Mouse (Mus musculus) megakaryocyte, embryonic 14.5 days (primary cell): ENCODE measurements around the gene Commd1. TPM values are rescaled to one million over a fixed set of nuclear protein-coding genes. Genes with fewer than 3 reads are reported as not detected.
A peak's percentile ranks its signal among the peaks of the same experiment; 100 is the strongest.

Experiments
- H3K27me3 ChIP-seq: replicated peaks from 2 replicates; pipeline ENCODE3; 2012; ENCODE audit warnings: inconsistent platforms
- H3K36me3 ChIP-seq: replicated peaks from 2 replicates; pipeline ENCODE3; 2012; ENCODE audit warnings: low read length, inconsistent platforms, mixed read lengths
- H3K4me1 ChIP-seq: 2 replicates; pipeline ENCODE4 v1.6.1; 2012; ENCODE audit warnings: inconsistent platforms
- H3K4me3 ChIP-seq: replicated peaks from 2 replicates; pipeline ENCODE3; 2012; ENCODE audit warnings: moderate library complexity, mild to moderate bottlenecking, inconsistent platforms
- H3K9me3 ChIP-seq: 2 replicates; pipeline ENCODE4 v1.6.1; 2012; ENCODE audit warnings: inconsistent platforms
- FLI1 ChIP-seq: IDR thresholded peaks from 2 replicates; pipeline ENCODE4 v1.6.1; 2012; ENCODE audit warnings: low read length, inconsistent platforms, mixed read lengths
- GATA1 ChIP-seq: IDR thresholded peaks from 3 replicates; pipeline ENCODE4 v1.6.1; 2012; ENCODE audit warnings: mixed read lengths, low read length, inconsistent platforms, borderline replicate concordance
- polyA plus RNA-seq: library from polyadenylated mRNA; stranded (reverse); fragments of >175 nt; gene quantifications from 2 replicates; pipeline ENCODE4 v1.2.3, GENCODE M21; 2012; ENCODE audit warnings: low replicate concordance; ENCODE audit not compliant: insufficient read depth

The Commd1 gene
- polyA plus RNA-seq, 1 experiment = 30.3 TPM

GRCm38 (mm10) chr11:22957791-22958374 is 24.3 kb downstream of the Commd1 start:
- H3K36me3 ChIP-seq = peaks cover 17% of the 10 kb centered on the region
- no peak for TF ChIP-seq FLI1
- TF ChIP-seq GATA1 = no peak
- H3K4me3 ChIP-seq = no peak overlapping the region
- no peaks in the 10 kb centered on the region for H3K9me3 ChIP-seq
- H3K4me1 ChIP-seq = peaks cover 21% of the 10 kb centered on the region
- H3K27me3 ChIP-seq = no peaks in the 10 kb centered on the region

GRCm38 (mm10) chr11:22956830-22957229 is 25.4 kb downstream of the Commd1 start:
- Histone ChIP-seq H3K27me3 (no peaks in the 10 kb centered on the region), H3K4me1 (peaks cover 26% of the 10 kb centered on the region), H3K4me3 (no peak overlapping the region), H3K9me3 (no peaks in the 10 kb centered on the region), H3K36me3 (peaks cover 20% of the 10 kb centered on the region)
- TF ChIP-seq FLI1 (no peak), GATA1 (no peak)

GRCm38 (mm10) chr11:22956346-22956745 is 25.8 kb downstream of the Commd1 start:
- no peak for TF ChIP-seq GATA1
- TF ChIP-seq FLI1 = no peak
- H3K36me3 ChIP-seq = peaks cover 21% of the 10 kb centered on the region
- H3K4me3 ChIP-seq = no peak overlapping the region
- no peaks in the 10 kb centered on the region for H3K9me3 ChIP-seq
- H3K27me3 ChIP-seq = no peaks in the 10 kb centered on the region
- peaks cover 26% of the 10 kb centered on the region for H3K4me1 ChIP-seq

- no peak for TF ChIP-seq GATA1
- no peak for TF ChIP-seq FLI1
- peaks cover 32% of the 10 kb centered on the region for H3K4me1 ChIP-seq
- H3K36me3 ChIP-seq = peaks cover 20% of the 10 kb centered on the region
- H3K9me3 ChIP-seq = no peaks in the 10 kb centered on the region
- H3K4me3 ChIP-seq = no peak overlapping the region
- no peaks in the 10 kb centered on the region for H3K27me3 ChIP-seq
Measured at GRCm38 (mm10) chr11:22952668-22953067, 29.5 kb downstream of the Commd1 start.

- no peak for TF ChIP-seq FLI1
- H3K4me1 ChIP-seq = peaks cover 33% of the 10 kb centered on the region
- no peak overlapping the region for H3K4me3 ChIP-seq
- H3K27me3 ChIP-seq = no peaks in the 10 kb centered on the region
- H3K9me3 ChIP-seq = no peaks in the 10 kb centered on the region
- peaks cover 8% of the 10 kb centered on the region for H3K36me3 ChIP-seq
Measured at GRCm38 (mm10) chr11:22950131-22950530, 32.1 kb downstream of the Commd1 start.

GRCm38 (mm10) chr11:22949101-22949500 is 33.1 kb downstream of the Commd1 start:
- Histone ChIP-seq H3K36me3 (peaks cover 4% of the 10 kb centered on the region), H3K4me1 (peaks cover 33% of the 10 kb centered on the region), H3K9me3 (no peaks in the 10 kb centered on the region), H3K4me3 (peak overlapping the region; percentile 50), H3K27me3 (no peaks in the 10 kb centered on the region)
- TF ChIP-seq FLI1 (no peak), GATA1 (no peak)

GRCm38 (mm10) chr11:22938983-22939382 is 43.2 kb downstream of the Commd1 start:
- no peak for TF ChIP-seq GATA1
- no peak for TF ChIP-seq FLI1
- H3K4me3 ChIP-seq = no peak overlapping the region
- peaks cover 8% of the 10 kb centered on the region; the same call in 1 of the 2 replicates for H3K4me1 ChIP-seq
- H3K27me3 ChIP-seq = no peaks in the 10 kb centered on the region
- H3K9me3 ChIP-seq = no peaks in the 10 kb centered on the region
- no peaks in the 10 kb centered on the region for H3K36me3 ChIP-seq

- Histone ChIP-seq H3K36me3 (no peaks in the 10 kb centered on the region), H3K4me3 (no peak overlapping the region), H3K4me1 (peaks cover 10% of the 10 kb centered on the region), H3K27me3 (no peaks in the 10 kb centered on the region), H3K9me3 (no peaks in the 10 kb centered on the region)
- TF ChIP-seq GATA1 = no peak
- TF ChIP-seq FLI1 = no peak
Measured at GRCm38 (mm10) chr11:22937716-22938316, 44.4 kb downstream of the Commd1 start.

- H3K9me3 ChIP-seq = no peaks in the 10 kb centered on the region
- TF ChIP-seq GATA1 = no peak
- H3K27me3 ChIP-seq = no peaks in the 10 kb centered on the region
- H3K4me1 ChIP-seq = peaks cover 21% of the 10 kb centered on the region
- no peak overlapping the region for H3K4me3 ChIP-seq
- no peaks in the 10 kb centered on the region for H3K36me3 ChIP-seq
Measured at GRCm38 (mm10) chr11:22936446-22937125, 45.6 kb downstream of the Commd1 start.

GRCm38 (mm10) chr11:22932167-22932566 is 50.0 kb downstream of the Commd1 start:
- no peak overlapping the region for H3K4me3 ChIP-seq
- H3K9me3 ChIP-seq = no peaks in the 10 kb centered on the region
- H3K36me3 ChIP-seq = no peaks in the 10 kb centered on the region
- H3K4me1 ChIP-seq = peaks cover 47% of the 10 kb centered on the region
- TF ChIP-seq FLI1 (no peak), GATA1 (no peak)
- H3K27me3 ChIP-seq = no peaks in the 10 kb centered on the region
